Mouse (Mus musculus): ENCODE measurements around the gene Pcyox1.
"Not testable (repeated sequence)": the region's sequence is repeated elsewhere in the genome, so short reads cannot be mapped to it uniquely, and the experiment has no call there.

Gene Pcyox1

GRCm38 (mm10) chr6:86366125-86366852, 30.7 kb downstream of the Pcyox1 start:
- in situ Hi-C loops (cut with MboI) = loop anchor here (10.0 to 25.0 kb wide), 2 partner anchors 229 to 401 kb away; partner anchors contain the start of gene Dusp11

- in situ Hi-C loops (cut with MboI) = loop anchor here (10.0 to 25.0 kb wide), 2 partner anchors 228 to 401 kb away; partner anchors contain the start of gene Dusp11
These were observed 31.4 kb downstream of the Pcyox1 start, which contains the start of gene Fam136a for GRCm38 (mm10) chr6:86365371-86366124. Gene Fam136a (plus strand): TSS chr6:86365646.

- in situ Hi-C loops (cut with MboI) = loop anchor here (10.0 to 25.0 kb wide), 2 partner anchors 227 to 400 kb away; partner anchors contain the start of gene Dusp11
These were observed 32.4 kb downstream of the Pcyox1 start for GRCm38 (mm10) chr6:86364442-86365141.

GRCm38 (mm10) chr6:86361373-86361772, 35.6 kb downstream of the Pcyox1 start:
- in situ Hi-C loops (cut with MboI) = loop anchor here (10.0 to 25.0 kb wide), 2 partner anchors 224 to 397 kb away; partner anchors contain the start of gene Dusp11

GRCm38 (mm10) chr6:86360691-86361090, 36.3 kb downstream of the Pcyox1 start:
- in situ Hi-C loops (cut with MboI) = loop anchor here (10.0 to 25.0 kb wide), 2 partner anchors 223 to 396 kb away; partner anchors contain the start of gene Dusp11

- in situ Hi-C loops (cut with MboI) = loop anchor here (25.0 kb wide), 1 partner anchor 220 kb away; no protein-coding TSS in a partner anchor
These were observed 40.0 kb downstream of the Pcyox1 start for GRCm38 (mm10) chr6:86356956-86357355.

GRCm38 (mm10) chr6:86354948-86355347, 42.0 kb downstream of the Pcyox1 start:
- in situ Hi-C loops (cut with MboI) = loop anchor here (25.0 kb wide), 1 partner anchor 218 kb away; no protein-coding TSS in a partner anchor

GRCm38 (mm10) chr6:86349257-86349656, 47.7 kb downstream of the Pcyox1 start:
- in situ Hi-C loops (cut with MboI) = no loop called here

GRCm38 (mm10) chr6:86346063-86346462, 50.9 kb downstream of the Pcyox1 start:
- in situ Hi-C loops (cut with MboI) = no loop called here

- in situ Hi-C loops (cut with MboI) = no loop called here
These were observed 53.3 kb downstream of the Pcyox1 start for GRCm38 (mm10) chr6:86343656-86344055.

- in situ Hi-C loops (cut with MboI) = not testable (repeated sequence)
These were observed 60.6 kb downstream of the Pcyox1 start for GRCm38 (mm10) chr6:86336340-86336739.
